Mouse (Mus musculus): ENCODE data around the gene Stat6.
A peak's percentile ranks its signal among the peaks of the same experiment; 100 is the strongest.

Stat6 gene

GRCm38 (mm10) chr10:127642772-127643552 lies at the start of gene Stat6:
Stat6 (plus strand) TSS chr10:127642986.
- peak; percentile 80 to 84 for DNase-seq

- no peak for DNase-seq
These were observed 48.4 kb upstream of the Stat6 start for GRCm38 (mm10) chr10:127594405-127594804.

DNA sequence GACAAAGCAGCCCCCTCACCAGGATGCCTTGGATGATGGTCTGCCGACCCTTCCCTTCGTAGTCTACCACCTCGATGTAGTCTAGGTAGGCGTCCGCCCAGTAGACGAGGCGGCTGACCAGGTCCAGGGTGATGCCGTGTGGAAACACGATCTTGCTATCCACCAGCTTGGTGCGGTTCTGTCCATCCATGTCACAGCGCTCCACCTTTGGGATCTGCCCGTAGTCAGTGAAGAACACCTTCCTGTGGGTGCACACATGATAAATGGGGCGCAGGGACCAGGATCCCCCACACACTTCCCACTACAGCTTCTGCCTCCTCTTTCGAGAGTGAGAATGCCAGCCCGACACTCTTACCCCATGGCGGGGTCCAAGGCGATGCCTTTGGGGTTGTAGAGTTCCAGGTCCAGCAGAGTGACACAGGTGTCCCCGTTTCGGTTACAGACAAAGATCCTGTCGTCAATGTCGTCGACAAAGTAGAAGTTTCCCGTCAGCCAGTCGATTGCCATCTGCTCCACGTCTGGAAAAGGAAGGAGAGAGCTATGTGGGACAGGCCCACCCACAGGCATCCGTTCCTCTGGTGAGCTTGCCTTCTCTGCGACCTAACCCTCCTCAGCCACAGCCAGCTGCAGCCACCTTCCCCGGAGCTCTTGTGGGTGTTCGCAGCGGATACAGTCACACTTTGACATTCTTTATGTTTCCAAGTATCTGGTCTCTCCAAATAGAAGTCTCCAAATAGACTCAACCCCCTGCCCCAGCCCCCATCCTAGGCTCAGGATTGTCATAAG lies 47.7 kb upstream of the Stat6 start:
- no peak for DNase-seq

DNA sequence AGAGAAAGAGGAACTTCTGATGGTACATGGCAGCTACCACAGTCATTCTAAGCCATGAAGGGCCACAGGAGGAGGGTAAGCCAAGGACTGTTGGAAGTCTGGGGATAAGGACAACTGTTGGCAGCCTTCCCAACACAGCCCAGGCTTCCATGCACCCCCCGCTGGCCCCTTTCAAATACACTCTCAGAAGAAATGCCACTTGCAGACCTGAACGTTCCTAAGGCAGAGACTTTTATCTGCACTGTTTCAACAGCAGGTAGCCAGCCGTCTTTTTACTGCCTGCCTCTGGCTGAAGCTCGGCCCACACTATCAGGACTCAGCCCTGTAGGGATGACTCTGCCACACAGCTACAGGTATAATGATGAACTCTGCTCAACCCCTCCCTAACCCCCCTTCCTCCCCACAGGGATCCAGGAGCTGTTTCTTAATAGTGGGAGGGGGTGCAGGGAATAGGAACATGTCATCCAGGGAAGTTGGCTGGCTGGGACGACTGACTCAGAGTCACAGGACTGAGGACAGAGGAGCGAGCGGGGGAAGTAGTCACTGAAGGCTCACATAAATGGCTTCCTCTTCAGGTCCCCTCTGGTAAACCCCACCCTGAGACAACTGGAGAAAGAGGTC lies 46.4 kb upstream of the Stat6 start:
- no peak for DNase-seq

GRCm38 (mm10) chr10:127597311-127597901 lies 45.4 kb upstream of the Stat6 start:
- DNase-seq, result no peak

- no peak for DNase-seq
These were observed 44.2 kb upstream of the Stat6 start for GRCm38 (mm10) chr10:127598607-127599006.

GRCm38 (mm10) chr10:127599252-127599651 lies 43.5 kb upstream of the Stat6 start:
- no peak for DNase-seq

- DNase-seq, result no peak
These were observed 42.8 kb upstream of the Stat6 start for GRCm38 (mm10) chr10:127599779-127600541.

GRCm38 (mm10) chr10:127602194-127602593 lies 40.6 kb upstream of the Stat6 start:
- no peak for DNase-seq

DNA sequence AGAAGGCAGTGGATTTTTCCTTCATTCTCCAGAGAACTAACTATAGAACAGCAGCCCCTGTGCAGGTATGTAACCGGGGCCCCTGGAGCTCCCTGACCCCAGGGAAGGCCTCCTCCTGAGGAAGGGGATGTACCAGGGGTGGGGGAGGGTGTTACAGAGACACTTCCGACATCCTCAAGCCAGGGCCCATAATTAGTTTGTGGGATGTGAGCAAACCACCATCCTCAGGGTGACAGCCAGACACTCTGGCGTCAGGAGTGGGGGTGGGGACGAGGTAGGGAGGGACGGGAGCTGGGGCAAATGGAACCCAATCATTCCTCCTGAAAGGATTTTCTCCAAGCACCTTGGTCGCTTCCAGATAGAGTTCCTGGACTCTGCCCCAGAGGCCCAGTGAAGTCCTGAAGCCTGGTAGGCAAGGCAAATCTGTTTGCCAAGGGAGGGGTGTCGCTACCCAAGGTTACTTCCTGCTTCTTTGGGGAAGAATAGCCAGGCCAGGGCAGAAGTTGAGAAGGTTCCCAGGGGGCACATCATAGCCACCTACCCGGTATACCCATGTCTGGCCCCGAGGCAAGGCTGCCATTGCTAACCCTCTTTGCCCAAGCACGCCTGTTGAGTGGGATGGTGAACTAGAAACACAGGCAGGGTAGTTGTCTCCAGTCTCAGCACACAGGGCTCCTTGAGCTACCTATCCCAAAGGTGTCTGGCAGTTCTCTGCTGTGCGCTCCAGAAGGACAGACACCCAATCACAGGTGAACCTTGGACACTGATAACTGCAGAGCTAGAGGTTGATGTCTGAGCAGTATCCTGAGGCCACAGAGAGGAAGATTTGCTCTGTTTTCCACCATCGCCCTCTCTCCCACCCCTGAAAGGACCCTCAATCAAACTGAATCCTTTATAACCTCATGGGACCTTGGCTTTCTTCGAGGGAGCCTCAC lies 39.1 kb upstream of the Stat6 start:
- DNase-seq, result peak in 1 of 2 experiments; percentile 30

DNA sequence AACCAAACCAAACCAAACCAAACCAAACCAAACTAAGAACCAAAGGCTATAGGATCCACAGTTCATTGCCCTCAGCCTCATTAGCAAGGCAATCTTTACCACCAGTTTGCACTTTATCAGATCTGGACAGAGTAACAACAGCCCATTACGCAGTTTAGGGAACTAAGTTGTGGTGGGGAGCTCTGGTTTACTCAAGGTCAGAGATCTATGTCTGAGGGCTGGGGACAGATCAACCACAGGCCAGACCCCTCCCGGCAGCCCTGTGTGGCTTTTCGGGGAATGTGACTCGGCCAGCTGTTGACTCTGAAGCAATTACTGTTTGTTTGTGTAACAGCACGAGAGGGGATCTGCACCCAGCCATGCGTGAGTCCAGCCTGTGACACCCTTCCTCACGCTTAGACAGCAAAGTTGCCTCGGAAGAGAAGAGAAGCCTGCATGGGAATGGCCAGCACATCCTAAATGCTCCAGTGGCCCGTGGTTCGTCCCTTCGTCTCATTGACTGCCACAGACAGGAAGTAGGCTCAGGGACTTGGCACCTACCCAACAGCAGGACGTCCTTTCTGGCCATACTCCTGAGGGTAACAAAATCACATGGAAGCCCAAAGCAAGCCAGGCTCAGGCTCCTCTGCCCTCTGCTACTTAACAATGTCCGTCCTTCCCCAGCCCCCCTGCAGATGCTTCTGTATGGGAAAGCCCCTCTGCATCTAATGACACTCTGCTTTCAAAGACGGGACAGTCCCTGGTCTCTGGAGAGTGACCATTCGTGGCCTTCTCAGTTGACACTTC lies 38.1 kb upstream of the Stat6 start:
- DNase-seq, result peak; percentile 43 to 46

DNA sequence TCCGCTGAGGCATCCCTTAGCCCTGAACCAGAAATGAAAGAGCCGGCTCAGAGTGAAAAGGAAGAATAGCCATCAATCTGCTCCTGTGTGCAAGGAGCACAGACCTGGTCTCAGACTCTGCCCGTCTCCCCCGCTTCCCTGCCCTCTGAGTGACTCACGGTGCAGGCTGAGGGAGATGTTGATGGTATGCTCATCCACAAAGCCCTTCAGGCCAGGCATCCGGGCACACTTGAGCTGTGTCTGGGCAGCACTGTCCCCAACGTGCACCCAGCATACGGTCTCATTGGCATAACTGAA lies 37.6 kb upstream of the Stat6 start:
- no peak for DNase-seq

- no peak for DNase-seq
These were observed 37.0 kb upstream of the Stat6 start for GRCm38 (mm10) chr10:127605756-127606155.

GRCm38 (mm10) chr10:127607059-127607458 lies 35.7 kb upstream of the Stat6 start:
- no peak for DNase-seq

DNA sequence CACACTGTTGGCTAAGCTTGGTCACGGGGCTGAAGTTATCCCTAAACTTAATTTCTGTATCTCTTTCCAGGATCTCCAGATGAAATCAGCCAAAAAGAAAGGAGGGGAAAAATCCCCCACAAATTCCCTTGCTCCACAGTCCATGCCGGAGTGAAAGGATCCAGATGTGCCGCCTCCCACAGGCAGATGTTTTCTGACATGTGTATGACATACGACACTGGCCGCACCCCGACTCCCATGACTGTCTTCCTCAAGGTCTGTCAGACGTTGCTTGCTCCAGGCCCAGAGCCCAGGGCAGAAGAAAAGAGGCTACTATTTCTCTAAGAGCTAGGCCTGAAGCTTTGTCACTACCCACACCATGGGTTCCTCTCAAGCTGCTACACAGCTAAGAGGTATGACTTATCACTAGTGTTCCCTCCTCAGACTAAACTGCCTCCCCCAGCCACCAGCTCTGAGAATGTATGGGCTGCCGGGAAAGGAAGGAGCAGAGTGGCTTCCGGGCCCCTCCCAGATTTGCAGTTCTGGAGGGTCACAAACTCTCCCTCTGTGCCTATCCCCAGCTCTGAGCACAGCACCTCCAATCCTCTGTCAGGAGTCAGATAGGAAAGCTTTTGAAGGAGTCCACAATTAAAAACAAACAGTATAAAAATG lies 33.2 kb upstream of the Stat6 start:
- DNase-seq, result no peak

DNA sequence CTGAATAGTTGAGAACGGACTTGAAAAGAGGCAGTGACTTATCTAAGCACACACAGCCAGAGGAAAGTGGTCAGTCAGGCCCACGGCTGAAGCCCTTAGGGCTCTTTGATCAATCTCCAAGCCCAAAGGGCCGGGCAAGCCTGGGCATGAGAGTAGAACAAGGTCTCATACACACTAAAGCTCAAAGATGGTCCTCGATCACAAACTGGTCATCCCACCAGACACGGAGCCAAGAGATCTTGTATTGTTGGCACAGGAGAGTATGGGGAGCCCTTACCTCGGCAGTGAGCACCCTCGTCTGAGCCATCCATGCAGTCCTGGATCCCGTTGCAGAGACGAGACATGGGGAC lies 32.7 kb upstream of the Stat6 start:
- DNase-seq, result no peak

DNA sequence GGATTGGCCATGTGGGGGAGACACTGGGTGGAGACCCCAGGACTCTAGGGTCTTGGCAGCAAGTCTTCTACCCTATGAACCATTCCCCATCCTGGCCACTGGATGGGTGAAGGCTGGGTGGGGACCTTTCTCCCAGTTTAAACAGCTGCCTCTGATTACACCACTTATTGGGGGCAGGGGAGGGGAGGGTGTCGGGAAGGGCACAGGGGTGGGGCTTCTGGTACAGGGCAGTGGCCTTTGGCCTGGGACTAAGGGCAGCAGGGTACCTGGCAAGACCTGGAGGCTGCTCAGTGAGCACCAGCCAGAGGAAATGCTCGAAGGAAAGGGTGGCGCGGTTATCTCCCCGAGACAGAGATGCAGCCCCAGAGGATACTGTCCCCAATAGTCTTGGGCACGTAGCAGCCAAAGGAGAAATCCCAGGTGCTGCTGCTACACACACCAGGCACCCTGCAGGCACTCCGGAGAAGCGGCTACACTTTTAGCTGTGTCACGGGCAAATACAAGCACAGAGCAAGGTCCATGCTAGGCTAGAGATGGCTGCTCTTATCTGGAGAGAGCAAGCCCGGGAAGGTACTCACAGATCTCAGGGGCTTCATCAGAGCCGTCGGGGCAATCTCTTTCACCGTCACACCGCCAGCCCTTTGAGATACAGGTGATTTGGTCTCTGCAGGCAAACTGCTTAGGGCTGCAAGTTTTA lies 30.6 kb upstream of the Stat6 start:
- DNase-seq, result no peak

DNA sequence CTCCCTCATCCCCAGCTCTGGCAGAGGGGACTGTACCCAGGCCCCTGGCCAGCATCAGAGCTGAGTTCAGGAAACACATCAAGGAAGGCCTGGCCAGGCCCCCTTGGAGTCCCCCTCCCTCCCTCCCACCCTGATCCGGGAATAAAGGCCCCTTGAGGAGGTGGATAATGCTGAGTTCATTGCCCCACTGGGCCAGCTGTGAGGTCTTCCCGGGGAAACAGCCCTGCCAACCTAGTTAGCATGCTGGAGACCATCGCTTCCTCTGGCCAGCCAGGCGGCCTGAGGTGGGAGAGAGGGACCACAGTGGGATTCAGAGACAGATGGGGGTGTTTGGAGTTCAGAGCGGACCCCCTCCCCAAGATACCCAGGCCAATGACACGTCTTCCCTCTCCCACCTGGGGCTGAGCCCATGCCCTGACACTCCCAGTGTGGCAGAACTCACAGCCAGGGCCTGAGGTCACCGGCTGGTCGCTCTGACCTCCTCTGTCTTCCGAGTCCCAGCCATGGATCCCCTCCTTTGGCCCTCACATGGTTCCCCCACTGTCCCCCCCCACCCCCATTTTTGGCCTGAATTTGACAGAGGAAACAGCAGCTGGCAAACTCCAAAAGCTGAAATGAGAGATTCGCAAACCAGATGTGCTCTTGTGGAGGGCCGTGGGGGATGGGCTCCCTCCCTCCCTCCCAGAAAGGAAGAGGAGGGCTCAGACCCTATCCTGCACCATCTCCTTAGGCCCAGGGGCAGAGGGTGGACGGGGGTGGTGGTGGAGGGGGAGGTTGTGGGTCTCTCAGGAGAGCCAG lies 28.4 kb upstream of the Stat6 start:
- no peak for DNase-seq

GRCm38 (mm10) chr10:127615034-127615374 lies 27.8 kb upstream of the Stat6 start:
- DNase-seq, result no peak
